Mouse (Mus musculus): ENCODE results near the gene Herc1.

Gene Herc1

GRCm38 (mm10) chr9:66542785-66543184 lies 192.5 kb downstream of the Herc1 start:
- DNase-seq: no peak

All from kidney, adult 9 months (tissue).